Mouse (Mus musculus) erythroblast, embryonic 14.5 days (primary cell): ENCODE data around the gene Stk26. TPM values are rescaled to one million over a fixed set of nuclear protein-coding genes. Genes with fewer than 3 reads are reported as not detected.

ENCODE experiments used
- H3K27me3 ChIP-seq: 2 replicates; pipeline ENCODE4 v1.6.1; 2012; ENCODE audit warnings: inconsistent platforms; ENCODE audit not compliant: control insufficient read depth
- H3K36me3 ChIP-seq: 2 replicates; pipeline ENCODE4 v1.6.1; 2012; ENCODE audit warnings: mild to moderate bottlenecking, inconsistent platforms; ENCODE audit not compliant: control insufficient read depth
- H3K4me1 ChIP-seq: 2 replicates; pipeline ENCODE4 v1.6.1; 2012; ENCODE audit warnings: inconsistent platforms; ENCODE audit not compliant: control insufficient read depth
- H3K4me3 ChIP-seq: replicated peaks from 2 replicates; pipeline ENCODE3; 2012; ENCODE audit warnings: moderate library complexity, mild to moderate bottlenecking, inconsistent platforms
- H3K9me3 ChIP-seq: 2 replicates; pipeline ENCODE4 v1.6.1; 2012; ENCODE audit warnings: low read length, inconsistent platforms, mixed read lengths; ENCODE audit not compliant: control insufficient read depth
- GATA1 ChIP-seq: IDR thresholded peaks from 2 replicates; pipeline ENCODE4 v1.6.1; 2012; ENCODE audit warnings: low read length, inconsistent platforms, mixed read lengths
- TAL1 ChIP-seq: IDR thresholded peaks from 3 replicates; pipeline ENCODE4 v1.6.1; 2012; ENCODE audit warnings: low read length, inconsistent platforms, mixed read lengths
- polyA plus RNA-seq: library from polyadenylated mRNA; stranded (reverse); fragments of >175 nt; gene quantifications from 2 replicates; pipeline ENCODE4 v1.2.3, GENCODE M21; 2012

Stk26 gene
- polyA plus RNA-seq, result 0.09 TPM in 1 of 2 replicates, not detected in the other

GRCm38 (mm10) chrX:50840847-50841560 is at the start of gene Stk26:
TSS of gene Stk26 (plus strand) at chrX:50841047.
- Histone ChIP-seq H3K27me3 (peaks cover 5% of the 10 kb centered on the region; the same call in 1 of the 2 replicates), H3K9me3 (peaks cover 6% of the 10 kb centered on the region; the same call in 1 of the 2 replicates), H3K4me3 (peak within 1 kb of the TSS; percentile 64), H3K36me3 (no peaks in the 10 kb centered on the region), H3K4me1 (peaks cover 15% of the 10 kb centered on the region)
- TF ChIP-seq GATA1 (no peak), TAL1 (no peak)

- Histone ChIP-seq H3K27me3 (no peaks in the 10 kb centered on the region; the same call in 1 of the 2 replicates), H3K36me3 (no peaks in the 10 kb centered on the region), H3K4me3 (no peak overlapping the region), H3K4me1 (no peaks in the 10 kb centered on the region), H3K9me3 (no peaks in the 10 kb centered on the region)
- no peak for TF ChIP-seq GATA1
- TF ChIP-seq TAL1, result no peak
Measured at GRCm38 (mm10) chrX:50793005-50793680, 47.7 kb upstream of the Stk26 start.

GRCm38 (mm10) chrX:50797798-50798197 is 43.0 kb upstream of the Stk26 start:
- Histone ChIP-seq H3K27me3 (no peaks in the 10 kb centered on the region; the same call in 1 of the 2 replicates), H3K4me3 (no peak overlapping the region), H3K9me3 (no peaks in the 10 kb centered on the region), H3K4me1 (no peaks in the 10 kb centered on the region), H3K36me3 (no peaks in the 10 kb centered on the region)
- TF ChIP-seq GATA1 (no peak), TAL1 (no peak)

- TF ChIP-seq GATA1 (no peak), TAL1 (no peak)
Measured at GRCm38 (mm10) chrX:50798571-50798970, 42.3 kb upstream of the Stk26 start.

GRCm38 (mm10) chrX:50799656-50800188 is 41.1 kb upstream of the Stk26 start:
- H3K27me3 ChIP-seq, result no peaks in the 10 kb centered on the region
- TF ChIP-seq TAL1 (no peak), GATA1 (no peak)
- H3K4me3 ChIP-seq, result no peak overlapping the region
- no peaks in the 10 kb centered on the region for H3K36me3 ChIP-seq
- H3K4me1 ChIP-seq, result no peaks in the 10 kb centered on the region
- no peaks in the 10 kb centered on the region for H3K9me3 ChIP-seq

More at GRCm38 (mm10) chrX:50798571-50798970, 42.3 kb upstream of the Stk26 start:
- Histone ChIP-seq H3K4me3 (no peak overlapping the region), H3K27me3 (no peaks in the 10 kb centered on the region), H3K9me3 (no peaks in the 10 kb centered on the region), H3K36me3 (no peaks in the 10 kb centered on the region), H3K4me1 (no peaks in the 10 kb centered on the region)

- Histone ChIP-seq H3K9me3 (no peaks in the 10 kb centered on the region), H3K4me3 (no peak overlapping the region), H3K27me3 (no peaks in the 10 kb centered on the region), H3K36me3 (no peaks in the 10 kb centered on the region), H3K4me1 (no peaks in the 10 kb centered on the region)
- no peak for TF ChIP-seq TAL1
- TF ChIP-seq GATA1, result no peak
Measured at GRCm38 (mm10) chrX:50805654-50806053, 35.2 kb upstream of the Stk26 start.

- no peaks in the 10 kb centered on the region for H3K4me1 ChIP-seq
- no peak overlapping the region for H3K4me3 ChIP-seq
- no peaks in the 10 kb centered on the region for H3K36me3 ChIP-seq
- no peaks in the 10 kb centered on the region for H3K9me3 ChIP-seq
- no peaks in the 10 kb centered on the region for H3K27me3 ChIP-seq
- TF ChIP-seq TAL1 (no peak), GATA1 (no peak)
Measured at GRCm38 (mm10) chrX:50823856-50824255, 17.0 kb upstream of the Stk26 start.

GRCm38 (mm10) chrX:50835592-50835991 is 5.3 kb upstream of the Stk26 start:
- Histone ChIP-seq H3K27me3 (no peaks in the 10 kb centered on the region), H3K9me3 (no peaks in the 10 kb centered on the region), H3K4me1 (no peaks in the 10 kb centered on the region; the same call in 1 of the 2 replicates), H3K4me3 (no peak overlapping the region), H3K36me3 (no peaks in the 10 kb centered on the region)
- TF ChIP-seq TAL1 (no peak), GATA1 (no peak)
